Mouse (Mus musculus): ENCODE data around the gene C8g. TPM values are rescaled to one million over a fixed set of nuclear protein-coding genes. Genes with fewer than 3 reads are reported as not detected.

Gene C8g
- 1 to 10 TPM; 1.3 to 2.1 TPM for total RNA-seq (2021)
- long read RNA-seq, partial matches to known transcripts = 0 of 1 reads
- long read RNA-seq, other reads (novel, unspliced or antisense) = 0 of 1 reads

- no peak for DNase-seq (ENCODE audit: low spot score in 2 of 2)
Measured at GRCm38 (mm10) chr2:25501593-25502486, at the start of gene C8g. C8g (minus strand) TSS chr2:25501719.

- DNase-seq (ENCODE audit: low spot score in 2 of 2) = peak in 1 of 2 experiments; percentile 62
Measured at GRCm38 (mm10) chr2:25551186-25551585, 49.7 kb upstream of the C8g start.

- DNase-seq (ENCODE audit: low spot score in 2 of 2) = no peak
Measured at GRCm38 (mm10) chr2:25549021-25549991, 47.8 kb upstream of the C8g start.

DNA sequence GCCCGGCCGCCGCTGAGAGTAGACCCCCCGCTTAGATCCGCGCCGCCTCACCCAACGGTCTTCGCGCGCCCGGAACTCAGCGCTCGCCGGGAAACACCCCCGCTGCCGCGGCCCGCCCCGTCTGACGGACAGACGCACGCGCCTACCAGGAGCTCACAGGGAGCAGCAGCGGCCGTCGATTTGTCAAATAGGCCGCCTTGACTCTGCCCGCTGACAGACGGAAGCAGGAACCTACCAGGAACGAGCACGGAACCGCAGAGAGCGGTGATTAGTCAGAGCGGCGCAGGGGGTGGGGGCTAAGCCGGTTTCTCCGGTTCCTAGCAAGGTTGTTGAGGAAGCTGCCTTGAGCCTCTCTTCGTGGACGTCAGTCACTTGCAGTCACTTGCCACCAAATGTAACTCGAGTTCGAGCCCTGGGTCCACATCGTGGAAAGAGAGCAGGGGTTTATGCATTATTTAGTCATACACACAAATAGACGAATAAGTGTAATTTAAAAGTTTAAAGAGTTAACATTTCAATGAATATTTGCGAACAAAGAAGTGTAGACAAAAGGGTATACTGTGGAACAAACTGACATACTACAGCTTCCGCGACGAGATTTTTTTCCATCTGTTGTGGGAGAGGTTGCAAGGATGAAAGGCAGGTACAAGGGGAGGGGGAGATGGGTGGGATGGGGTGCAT, 45.4 kb upstream of the C8g start, which contains the start of gene Traf2:
Traf2 (minus strand) TSS at position 130 of the 681 bp plus-strand sequence.
- DNase-seq (ENCODE audit: low spot score in 2 of 2) = peak; percentile 98 to 99

DNA sequence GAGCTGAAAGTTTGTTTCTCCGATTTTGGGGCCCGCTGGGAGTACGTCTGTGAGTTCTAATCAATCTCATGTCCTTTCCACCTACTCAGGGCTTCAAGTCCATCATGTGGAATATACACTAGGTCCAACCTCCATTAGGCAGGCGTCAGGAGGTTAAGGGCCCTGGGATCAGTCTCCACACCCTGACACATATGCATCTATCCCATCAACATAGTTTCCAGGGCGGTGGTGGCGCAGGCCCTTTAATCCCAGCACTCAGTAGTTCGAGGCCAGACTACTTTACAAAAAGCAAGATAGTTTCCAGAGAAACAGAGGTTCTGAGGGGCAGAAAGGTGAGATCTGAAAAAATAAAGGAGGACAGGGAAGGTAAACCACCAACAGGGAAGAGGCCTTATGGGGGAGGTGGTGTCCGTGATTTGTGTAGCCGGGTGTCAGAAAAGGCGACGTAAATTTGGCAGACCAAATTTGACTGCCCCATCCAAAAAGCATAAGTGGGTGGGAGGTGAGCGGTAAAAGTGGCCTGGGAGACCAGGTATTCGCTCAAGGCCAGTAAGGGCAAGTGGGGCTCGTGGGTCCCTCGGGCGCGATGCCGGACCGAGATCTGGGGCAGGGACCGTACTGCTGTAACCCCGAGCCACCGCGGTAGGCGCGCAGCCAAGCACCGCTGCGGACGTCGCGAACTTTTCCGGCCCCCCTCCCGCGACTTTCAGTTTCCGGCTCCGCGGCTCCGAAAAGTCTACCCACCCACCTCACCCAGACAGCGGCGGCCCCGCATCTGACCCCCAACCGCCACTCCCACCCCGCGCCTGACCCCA, 44.7 kb upstream of the C8g start:
- no peak for DNase-seq (ENCODE audit: low spot score in 2 of 2)

GRCm38 (mm10) chr2:25541644-25542367, 40.3 kb upstream of the C8g start:
- no peak for DNase-seq (ENCODE audit: low spot score in 2 of 2)

- no peak for DNase-seq (ENCODE audit: low spot score in 2 of 2)
Measured at GRCm38 (mm10) chr2:25540541-25540948, 39.0 kb upstream of the C8g start.

- no peak for DNase-seq (ENCODE audit: low spot score in 2 of 2)
Measured at GRCm38 (mm10) chr2:25536531-25536930, 35.0 kb upstream of the C8g start.

GRCm38 (mm10) chr2:25534866-25535182, 33.3 kb upstream of the C8g start:
- no peak for DNase-seq (ENCODE audit: low spot score in 2 of 2)

- peak in 1 of 2 experiments; percentile 51 for DNase-seq (ENCODE audit: low spot score in 2 of 2)
Measured at GRCm38 (mm10) chr2:25534178-25534865, 32.8 kb upstream of the C8g start.

DNA sequence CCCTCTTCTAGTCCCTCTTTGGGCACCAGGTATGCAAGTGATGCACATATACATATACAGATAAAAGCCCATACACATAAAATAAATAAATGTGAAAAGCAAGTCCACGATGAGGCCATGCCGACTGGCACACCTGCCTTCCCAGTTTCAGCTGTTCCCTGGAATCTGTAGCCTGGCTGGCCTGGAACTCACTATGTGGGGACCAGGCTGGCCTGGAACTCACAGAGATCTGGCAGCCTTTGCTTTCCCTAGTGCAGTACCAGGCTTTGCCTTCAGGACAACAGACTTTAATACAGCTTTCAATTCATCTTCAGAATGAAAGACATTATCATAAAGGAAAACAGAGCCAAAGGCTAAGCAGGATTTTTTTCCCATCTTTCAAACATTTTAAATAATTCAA, 32.2 kb upstream of the C8g start:
- no peak for DNase-seq (ENCODE audit: low spot score in 2 of 2)

- DNase-seq (ENCODE audit: low spot score in 2 of 2) = no peak
Measured at GRCm38 (mm10) chr2:25526510-25527302, 25.2 kb upstream of the C8g start.

- DNase-seq (ENCODE audit: low spot score in 2 of 2) = no peak
Measured at GRCm38 (mm10) chr2:25509912-25510311, 8.4 kb upstream of the C8g start.

DNA sequence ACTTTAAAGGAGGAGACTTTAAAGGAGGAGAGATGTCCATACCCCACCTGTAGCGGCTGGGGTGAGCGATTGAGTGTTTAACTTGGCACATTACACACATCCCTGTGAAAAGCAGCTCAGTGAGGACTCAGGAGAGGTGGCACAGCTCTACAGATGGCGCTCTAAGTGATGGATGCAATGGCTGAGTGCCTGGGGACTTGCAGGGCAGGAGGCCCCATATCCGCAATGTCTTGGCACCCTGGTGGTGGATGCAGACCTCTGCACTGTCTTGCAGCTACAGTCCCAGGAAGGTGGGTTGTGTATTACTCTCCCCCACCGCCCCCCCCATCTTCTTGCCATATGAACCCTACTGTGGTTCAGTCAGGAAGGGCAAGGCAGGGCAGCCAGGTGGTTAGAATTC, 5.4 kb upstream of the C8g start:
- no peak for DNase-seq (ENCODE audit: low spot score in 2 of 2)

DNA sequence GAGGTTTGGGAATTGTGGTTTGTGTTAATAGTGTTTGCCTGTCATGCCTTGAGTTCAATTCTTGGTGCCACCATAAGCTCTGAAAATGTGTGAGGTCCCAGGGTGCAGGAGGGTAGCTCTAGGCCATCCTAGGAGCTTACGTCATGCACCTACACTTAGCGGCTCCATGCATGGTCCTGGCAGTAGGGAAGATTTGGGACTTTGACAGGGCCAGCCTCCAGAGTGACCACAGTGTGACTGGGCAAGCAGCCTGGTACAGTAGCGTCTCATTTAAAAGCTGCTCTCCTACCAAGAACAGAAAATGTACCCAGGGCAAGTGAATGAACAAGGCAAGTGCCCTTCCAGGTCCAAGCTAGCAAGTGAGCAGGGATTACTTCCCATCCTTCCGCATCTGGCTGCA, 4.3 kb upstream of the C8g start:
- DNase-seq (ENCODE audit: low spot score in 2 of 2) = no peak

DNA sequence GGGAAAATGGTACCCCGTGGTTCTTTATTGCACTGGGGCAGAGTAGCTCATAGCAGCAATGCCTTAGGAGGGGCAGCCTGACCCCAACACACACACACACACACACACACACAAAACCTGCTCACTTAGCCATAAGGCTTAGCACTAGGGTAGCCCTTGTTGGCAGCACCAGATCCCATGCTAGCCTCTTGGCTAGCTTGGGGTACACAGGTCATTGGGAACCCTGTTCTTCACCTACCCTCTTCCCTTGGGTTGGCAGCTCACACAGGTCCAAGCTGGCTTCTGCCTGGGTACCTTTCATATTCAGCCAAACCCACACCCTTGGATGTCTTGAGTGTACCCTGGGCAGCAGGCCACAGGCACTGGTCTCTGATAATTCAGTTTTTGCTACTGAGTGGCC, 3.5 kb upstream of the C8g start:
- DNase-seq (ENCODE audit: low spot score in 2 of 2) = no peak

- no peak for DNase-seq (ENCODE audit: low spot score in 2 of 2)
Measured at GRCm38 (mm10) chr2:25504538-25504937, 3.0 kb upstream of the C8g start.

- DNase-seq (ENCODE audit: low spot score in 2 of 2) = no peak
Measured at GRCm38 (mm10) chr2:25502726-25503125, 1.2 kb upstream of the C8g start.
